Mouse (Mus musculus) MEL (cell line): ENCODE data around the gene Mpp2. TPM values are rescaled to one million over a fixed set of nuclear protein-coding genes. Genes with fewer than 3 reads are reported as not detected.

ENCODE experiments used
- DNase-seq: peaks from one replicate; pipeline ENCODE4 v3.0.0; 2011; ENCODE audit warnings: low read depth, low spot score
- H3K27ac ChIP-seq: 2 replicates; pipeline ENCODE4 v1.5.1; 2012; ENCODE audit warnings: low read depth, mild to moderate bottlenecking, control low read depth, low read length, moderate library complexity; ENCODE audit not compliant: control insufficient read depth
- H3K27me3 ChIP-seq, 2 experiments: fragments of 150-350 bp in 1 of 2; sonication (generic) in 1 of 2; 2 replicates each; pipeline ENCODE4 v1.6.1; 2012; ENCODE audit warnings: low read length in 2 of 2, mild to moderate bottlenecking in 2 of 2, improper control_type of control experiment in 1 of 2, moderate library complexity in 1 of 2; ENCODE audit not compliant: insufficient read depth in 2 of 2, control insufficient read depth in 1 of 2
- H3K36me3 ChIP-seq, 2 experiments: 2 replicates each; pipeline ENCODE4 v1.6.1; 2012 to 2014; ENCODE audit warnings: low read length in 2 of 2, improper control_type of control experiment in 1 of 2, inconsistent platforms in 1 of 2, mild to moderate bottlenecking in 1 of 2; ENCODE audit not compliant: insufficient read depth in 2 of 2, control insufficient read depth in 1 of 2
- H3K4me1 ChIP-seq, 2 experiments: fragments of 150-350 bp in 1 of 2; sonication (generic) in 1 of 2; 2 replicates each; pipeline ENCODE4 v1.6.1; 2012; ENCODE audit warnings: low read length in 2 of 2, improper control_type of control experiment in 1 of 2, mild to moderate bottlenecking in 1 of 2; ENCODE audit not compliant: insufficient read depth in 2 of 2, control insufficient read depth in 1 of 2
- H3K4me3 ChIP-seq, 2 experiments: fragments of 150-350 bp in 1 of 2; sonication (generic) in 1 of 2; 2 replicates each; pipeline ENCODE4 v1.5.1; 2012; ENCODE audit warnings: low read depth in 2 of 2, low read length in 2 of 2, mild to moderate bottlenecking in 2 of 2, moderate library complexity in 2 of 2, control low read depth in 1 of 2, improper control_type of control experiment in 1 of 2; ENCODE audit not compliant: control insufficient read depth in 1 of 2, insufficient read depth in 1 of 2
- H3K79me2 ChIP-seq: 2 replicates; pipeline ENCODE4 v1.6.1; 2012; ENCODE audit warnings: mild to moderate bottlenecking, low read length, moderate library complexity; ENCODE audit not compliant: control insufficient read depth, poor library complexity, insufficient read depth
- H3K9ac ChIP-seq: 2 replicates; pipeline ENCODE4 v1.6.1; 2012; ENCODE audit warnings: low read depth, mild to moderate bottlenecking, control low read depth, low read length, moderate library complexity; ENCODE audit not compliant: control insufficient read depth, poor library complexity, severe bottlenecking
- H3K9me3 ChIP-seq: fragments of 150-350 bp; sonication (generic); replicated peaks from 2 replicates; pipeline ENCODE4 v1.6.1; 2012; ENCODE audit warnings: mild to moderate bottlenecking, low read length, improper control_type of control experiment, moderate library complexity; ENCODE audit not compliant: insufficient read depth
- CTCF ChIP-seq, 3 experiments: IDR thresholded peaks in 2 of 3; conservative IDR thresholded peaks in 1 of 3; 2 replicates each; pipeline ENCODE4 v1.5.1; 2011 to 2012; ENCODE audit warnings: low read length in 3 of 3, low read depth in 2 of 3, mild to moderate bottlenecking in 2 of 3, improper control_type of control experiment in 1 of 3, inconsistent platforms in 1 of 3, mixed read lengths in 1 of 3, moderate library complexity in 1 of 3; ENCODE audit not compliant: control insufficient read depth in 1 of 3, insufficient read depth in 1 of 3, poor library complexity in 1 of 3, severe bottlenecking in 1 of 3
- E2F4 ChIP-seq: IDR thresholded peaks from 2 replicates; pipeline ENCODE4 v1.6.1; 2011; ENCODE audit warnings: low read depth, low read length, improper control_type of control experiment, borderline replicate concordance
- ELF1 ChIP-seq: IDR thresholded peaks from 2 replicates; pipeline ENCODE4 v1.6.1; 2014; ENCODE audit warnings: low read depth, mild to moderate bottlenecking, inconsistent platforms, low read length, improper control_type of control experiment, moderate library complexity
- GATA1 ChIP-seq: IDR thresholded peaks from 2 replicates; pipeline ENCODE4 v1.6.1; 2011; ENCODE audit warnings: low read depth, low read length, improper control_type of control experiment
- JUND ChIP-seq: IDR thresholded peaks from 2 replicates; pipeline ENCODE4 v1.6.1; 2011; ENCODE audit warnings: low read depth, mild to moderate bottlenecking, improper control_type of control experiment, low read length
- MYB ChIP-seq: IDR thresholded peaks from 2 replicates; pipeline ENCODE4 v1.6.1; 2011; ENCODE audit warnings: mild to moderate bottlenecking, low read depth, low read length, improper control_type of control experiment
- MYC ChIP-seq: IDR thresholded peaks from 2 replicates; pipeline ENCODE4 v1.6.1; 2011; ENCODE audit warnings: low read depth, mild to moderate bottlenecking, low read length, improper control_type of control experiment, moderate library complexity
- NELFE ChIP-seq: IDR thresholded peaks from 2 replicates; pipeline ENCODE4 v1.6.1; 2011; ENCODE audit warnings: low read depth, low read length, improper control_type of control experiment
- POLR2AphosphoS2 ChIP-seq: IDR thresholded peaks from 2 replicates; pipeline ENCODE4 v1.6.1; 2011; ENCODE audit warnings: low read length, improper control_type of control experiment
- RCOR1 ChIP-seq: IDR thresholded peaks from 2 replicates; pipeline ENCODE4 v1.6.1; 2012; ENCODE audit warnings: low read depth, mild to moderate bottlenecking, inconsistent platforms, low read length, improper control_type of control experiment
- SMC3 ChIP-seq: IDR thresholded peaks from 2 replicates; pipeline ENCODE4 v1.6.1; 2011; ENCODE audit warnings: low read depth, low read length, improper control_type of control experiment
- UBTF ChIP-seq: IDR thresholded peaks from 2 replicates; pipeline ENCODE4 v1.6.1; 2012; ENCODE audit warnings: low read depth, mild to moderate bottlenecking, inconsistent platforms, low read length, improper control_type of control experiment, moderate library complexity, borderline replicate concordance; ENCODE audit not compliant: insufficient read depth
- polyA plus RNA-seq, 2 experiments: library from polyadenylated mRNA; stranded (reverse) in 1 of 2; unstranded in 1 of 2; fragments of >175 nt in 1 of 2; fragments of >200 nt in 1 of 2; gene quantifications; 2 replicates each; pipeline versions ENCODE4 v1.2.1 to v1.2.4; 2012; ENCODE audit warnings: low replicate concordance in 2 of 2, low read depth in 1 of 2; ENCODE audit not compliant: insufficient read length in 2 of 2, insufficient read depth in 1 of 2, missing spikeins in 1 of 2
- total RNA-seq: library from RNA; depleted of rRNA; stranded (reverse); fragments of 300-350 nt; gene quantifications from 2 replicates; pipeline ENCODE4 v1.2.3, GENCODE M21; 2012

The Mpp2 gene
- total and polyA plus RNA-seq, 3 experiments, result 2.9 to 16.3 TPM; not detected in 1

DNA sequence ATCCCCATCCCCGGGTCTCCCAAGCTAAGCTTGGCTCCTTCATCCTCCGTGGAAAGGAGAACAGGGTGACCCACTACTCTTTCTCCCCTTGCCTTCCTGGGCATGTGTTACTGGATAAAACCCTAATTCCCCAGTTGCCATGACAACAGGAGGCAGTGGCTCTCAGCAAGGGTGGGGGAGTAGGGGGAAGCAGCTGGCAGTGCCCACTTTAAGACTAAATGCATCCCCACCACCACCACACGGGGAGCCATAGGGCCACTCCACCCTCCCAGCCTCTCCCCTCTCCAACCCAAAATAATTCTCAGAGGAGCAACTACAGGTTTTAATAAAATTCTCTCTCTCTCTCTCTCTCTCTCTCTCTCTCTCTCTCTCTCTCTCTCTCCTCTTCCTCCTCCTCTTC is 2.0 kb downstream of the Mpp2 start:
- DNase-seq, result peak; percentile 46
- H3K9me3 ChIP-seq, result no peaks in the 10 kb centered on the region
- TF ChIP-seq ELF1 (no peak), CTCF (IDR thresholded peaks at IDR 0.05 in 2 of 3, conservative IDR thresholded peaks at IDR 0.05 in 1 of 3; ENCODE audit: control insufficient read depth in 1 of 3, insufficient read depth in 1 of 3, low read depth in 2 of 3, low read length in 3 of 3, poor library complexity in 1 of 3, severe bottlenecking in 1 of 3) (peak; percentile 6 to 15 (median 9); a peak in 2 of 6 replicates)
- peaks cover 2% of the 10 kb centered on the region; the same call in 1 of the 2 replicates for H3K79me2 ChIP-seq
- no peak overlapping the region for H3K4me3 ChIP-seq
- peaks cover 5 to 12% of the 10 kb centered on the region in 2 experiments; a peak in 3 of 4 replicates for H3K4me1 ChIP-seq
- H3K36me3 ChIP-seq, result peaks cover 0 to 10% of the 10 kb centered on the region in 2 experiments; a peak in 2 of 4 replicates
- H3K27ac ChIP-seq, result no peak overlapping the region
- no peak overlapping the region for H3K9ac ChIP-seq
- H3K27me3 ChIP-seq, result no peaks in the 10 kb centered on the region

DNA sequence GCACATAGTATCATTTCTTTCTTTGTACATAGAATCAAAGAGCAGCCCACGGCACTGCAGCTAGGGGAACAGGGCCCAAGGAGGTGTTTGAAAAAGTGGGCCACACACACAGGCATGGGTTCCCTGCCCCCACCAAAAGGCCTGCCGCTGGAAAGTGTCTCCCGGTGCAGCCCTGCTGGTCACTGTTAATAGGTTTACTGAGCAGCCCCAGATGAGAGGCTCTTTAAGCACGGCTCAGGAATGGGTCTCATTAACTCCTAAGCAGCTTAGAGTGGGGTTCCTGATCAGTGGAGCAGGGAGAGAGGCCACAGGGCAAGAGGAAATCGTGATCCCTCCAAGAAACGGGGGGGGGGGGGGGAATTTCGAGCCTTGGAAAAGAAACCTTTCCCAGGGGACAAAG is 4.2 kb downstream of the Mpp2 start:
- Histone ChIP-seq H3K36me3 (peaks cover 0 to 4% of the 10 kb centered on the region in 2 experiments; a peak in 1 of 4 replicates), H3K27me3 (no peaks in the 10 kb centered on the region), H3K27ac (no peak overlapping the region), H3K4me3 (no peak overlapping the region), H3K79me2 (peaks cover 2% of the 10 kb centered on the region; the same call in 1 of the 2 replicates), H3K4me1 (peaks cover 0 to 7% of the 10 kb centered on the region in 2 experiments; a peak in 1 of 4 replicates), H3K9ac (no peak overlapping the region), H3K9me3 (no peaks in the 10 kb centered on the region)
- TF ChIP-seq GATA1, result no peak
- no peak for TF ChIP-seq UBTF
- no peak for TF ChIP-seq NELFE
- no peak for TF ChIP-seq E2F4
- no peak for DNase-seq

GRCm38 (mm10) chr11:102083193-102083592 is 5.1 kb downstream of the Mpp2 start:
- Histone ChIP-seq H3K4me1 (peaks cover 0 to 7% of the 10 kb centered on the region in 2 experiments; a peak in 1 of 4 replicates), H3K27me3 (no peaks in the 10 kb centered on the region), H3K9me3 (no peaks in the 10 kb centered on the region), H3K4me3 (no peak overlapping the region), H3K79me2 (peaks cover 2% of the 10 kb centered on the region; the same call in 1 of the 2 replicates), H3K9ac (no peak overlapping the region), H3K27ac (no peak overlapping the region), H3K36me3 (peaks cover 0 to 4% of the 10 kb centered on the region in 2 experiments; a peak in 1 of 4 replicates)
- DNase-seq, result no peak
- TF ChIP-seq JUND, result no peak
- no peak for TF ChIP-seq POLR2AphosphoS2
- no peak for TF ChIP-seq MYC
- TF ChIP-seq MYB, result no peak
- TF ChIP-seq SMC3, result no peak
- TF ChIP-seq RCOR1, result no peak
